Mouse (Mus musculus) heart, postnatal 10 days (tissue): ENCODE measurements around the gene A730046J19Rik. TPM values are rescaled to one million over a fixed set of nuclear protein-coding genes. Genes with fewer than 3 reads are reported as not detected.

Experiments used
- DNase-seq, 2 experiments: peaks; one replicate each; pipeline ENCODE4 v3.0.0; 2021
- intact Hi-C: fragments of 180-260 bp; cut with DNase I; formaldehyde crosslinking; loops from one replicate; pipeline ENCODE4 v1.15.1; 2025
- total RNA-seq, 2 experiments: library from RNA; stranded (reverse); gene quantifications; 2 replicates each; pipeline ENCODE4 v1.2.3; 2021

The A730046J19Rik gene
- total RNA-seq: under 1 TPM; 0.15 to 0.48 TPM

DNA sequence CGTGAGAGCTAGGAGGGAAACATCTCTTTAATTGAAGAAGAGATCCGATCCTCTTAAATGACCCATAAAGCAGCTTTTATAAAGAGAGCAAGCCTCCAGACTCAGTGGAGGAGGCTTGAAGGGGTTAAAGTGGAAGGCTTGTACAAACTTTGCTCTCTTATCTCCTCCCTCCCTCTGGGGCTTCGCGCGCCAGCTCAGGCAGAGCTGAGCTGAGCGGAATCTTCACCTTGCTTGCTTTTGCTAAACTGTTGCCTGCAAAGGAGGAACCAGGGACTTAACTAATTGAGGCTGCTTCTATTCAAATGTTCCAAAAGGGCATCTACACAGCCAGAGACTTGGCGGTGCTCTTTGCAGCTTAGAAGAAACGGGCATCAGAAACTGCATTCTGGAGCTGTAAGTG is at the start of gene A730046J19Rik:
Gene A730046J19Rik (plus strand): TSS at position 173 of the 400 bp plus-strand sequence.
- DNase-seq: no peak
- intact Hi-C loops: no loop called here

DNA sequence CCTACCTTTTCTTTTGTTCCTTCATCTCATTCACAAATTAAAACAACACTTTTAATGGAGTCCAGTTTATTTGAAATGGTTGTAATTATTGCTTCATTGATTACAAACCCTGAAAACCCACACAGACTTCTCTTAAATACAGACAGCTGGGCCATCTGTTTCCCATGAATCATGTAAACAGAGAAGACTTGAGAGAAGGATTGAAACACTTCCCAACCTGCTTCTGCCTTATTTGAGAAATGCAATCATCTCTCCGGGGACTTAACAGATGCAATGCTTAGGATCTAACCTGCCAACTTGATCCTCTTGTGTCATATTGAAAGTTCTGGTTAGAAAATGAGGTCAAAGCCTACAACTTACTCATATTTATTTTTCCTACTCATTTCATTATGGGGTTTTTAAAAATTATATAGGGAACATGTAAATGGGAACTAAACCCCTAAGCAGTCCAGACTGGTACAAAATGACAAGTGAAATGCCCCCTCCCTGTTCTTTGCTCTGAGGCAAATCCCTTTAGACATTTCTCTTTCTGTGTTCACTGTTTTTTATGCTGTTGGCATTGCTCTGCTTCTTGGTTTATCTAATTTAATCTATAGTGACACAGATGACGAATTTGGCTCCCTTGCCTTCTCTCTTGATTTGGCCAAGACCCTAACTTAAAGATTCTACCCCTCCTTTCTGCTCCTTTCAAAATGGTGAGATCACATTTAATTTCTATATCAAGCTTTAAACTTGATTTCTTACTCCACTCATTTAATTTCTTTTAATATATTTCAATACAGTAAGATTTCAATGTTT is 48.7 kb upstream of the A730046J19Rik start:
- DNase-seq: no peak
- intact Hi-C loops: no loop called here

DNA sequence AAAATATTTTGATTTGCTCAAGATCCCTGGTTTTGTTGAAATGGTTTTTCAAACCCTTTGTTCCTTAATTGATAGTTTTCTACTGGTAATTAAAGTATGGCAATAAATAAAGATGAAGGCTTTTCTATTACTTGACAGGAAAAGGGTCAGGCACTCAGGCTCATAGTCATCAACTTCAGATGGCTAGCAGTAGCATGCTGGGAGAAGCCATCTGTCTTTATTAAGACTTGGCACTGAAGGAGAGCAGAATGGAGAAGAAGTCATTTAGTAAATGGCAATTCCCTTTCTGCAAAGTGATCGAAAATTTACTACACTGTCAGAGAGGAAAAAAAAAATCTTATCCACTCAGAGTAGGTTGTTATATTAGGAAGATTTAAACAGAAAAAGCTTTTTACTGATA is 17.2 kb upstream of the A730046J19Rik start:
- no peak for DNase-seq
- intact Hi-C loops: no loop called here

DNA sequence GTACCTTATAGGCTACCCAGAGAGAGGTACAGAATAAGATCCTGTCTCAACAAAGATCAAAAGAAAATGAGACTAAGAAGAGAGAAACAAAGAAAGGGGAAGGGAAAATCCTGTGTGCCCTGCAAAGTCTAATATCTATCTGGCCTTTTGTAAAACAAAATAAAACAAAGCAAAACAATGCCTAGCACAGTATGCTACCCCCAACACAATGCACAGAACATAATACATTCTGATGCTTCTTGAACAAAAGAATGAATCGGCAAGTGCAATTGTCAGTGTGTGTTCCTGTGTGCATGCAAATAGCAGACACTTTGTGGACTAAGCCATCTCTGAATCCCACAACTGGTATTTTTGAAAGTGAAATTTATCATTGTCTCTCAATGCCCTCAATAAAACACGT is 3.5 kb upstream of the A730046J19Rik start:
- intact Hi-C loops: no loop called here

DNA sequence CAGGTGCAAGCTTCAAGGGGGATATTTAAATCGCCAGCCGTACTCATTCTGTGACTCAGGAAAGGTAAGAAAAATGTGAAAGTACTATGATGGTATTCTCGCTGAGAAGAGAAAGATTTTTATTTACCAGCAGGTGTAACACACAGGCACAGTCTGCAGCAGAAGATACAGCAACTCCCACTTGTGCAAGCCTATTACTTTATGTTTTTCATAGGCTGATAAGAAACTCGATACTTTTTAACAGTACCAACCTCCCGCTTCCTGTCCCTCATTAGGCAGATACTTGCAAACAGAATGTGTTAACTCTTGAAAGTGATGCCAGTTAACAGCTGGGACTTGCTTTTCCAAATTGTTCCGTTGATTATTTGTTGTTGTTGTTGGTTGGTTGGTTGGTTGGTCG is 616 bp downstream of the A730046J19Rik start:
- intact Hi-C loops: no loop called here
- DNase-seq: no peak

More for the DNA sequence above, 3.5 kb upstream of the A730046J19Rik start:
- DNase-seq: no peak

DNA sequence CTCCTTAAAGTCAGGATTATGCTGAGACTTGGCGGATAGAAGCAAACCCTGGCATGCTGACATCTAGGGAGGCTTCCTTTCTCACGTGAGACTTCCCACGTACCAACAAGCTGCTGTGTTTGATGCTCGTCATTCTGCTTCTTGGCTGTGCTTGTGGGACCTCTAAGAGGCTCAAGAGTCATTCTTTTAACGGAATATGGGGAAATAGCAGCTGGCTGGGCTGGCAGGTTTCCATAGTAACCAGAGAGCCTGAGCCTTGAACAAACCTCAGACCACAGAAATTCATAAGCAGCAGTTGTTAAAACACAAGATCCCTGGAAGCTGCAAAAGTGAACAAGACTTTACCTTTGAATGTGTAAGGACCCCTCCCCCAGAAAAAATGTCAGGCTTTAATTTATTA is 9.4 kb downstream of the A730046J19Rik start:
- intact Hi-C loops: no loop called here
- no peak for DNase-seq

Other genes starting within 250 kb of the A730046J19Rik start
- gene Dcx, start 220.4 kb upstream of the A730046J19Rik start, total RNA-seq: not detected
- gene Alg13, start 164.1 kb downstream of the A730046J19Rik start, total RNA-seq: 10 to 100 TPM in 1 of 2 experiments, 1 to 10 TPM in 1; 8.8 to 10.4 TPM